Comparison of ENCODE assay signal across 11 mouse cellular contexts in genomic region chr7:27189271-27189931, GRCm38 (mm10). TPM values are rescaled to one million over a fixed set of nuclear protein-coding genes. Genes with fewer than 3 reads are reported as not detected.
DNase-seq lines count a peak whose midpoint lies in the region; ATAC-seq and TF ChIP-seq lines count a peak whose summit lies in the region.
"Had no signal": no experiment of that assay in that cellular context is flagged by ENCODE, and none has a peak within 500 bp of the region (broad histone marks: within the 10 kb centered on the region; RNA-seq: fewer than 3 reads in every experiment).

No protein-coding gene starts in this region.

- H3K36me3 ChIP-seq in intestine, postnatal 0 days (ENCODE audit: control insufficient read depth, insufficient read depth) = peaks cover 84% of the 10 kb centered on the region
- peaks cover 81% of the 10 kb centered on the region for H3K36me3 ChIP-seq in intestine, embryonic 15.5 days
- peaks cover 97% of the 10 kb centered on the region for H3K36me3 ChIP-seq in neural tube, embryonic 13.5 days
- H3K36me3 ChIP-seq in neural tube, embryonic 15.5 days = peaks cover 88% of the 10 kb centered on the region
- H3K36me3 ChIP-seq in stomach, postnatal 0 days (ENCODE audit: control insufficient read depth, insufficient read depth, low read length) = peaks cover 43% of the 10 kb centered on the region

- H3K4me3 ChIP-seq in intestine, postnatal 0 days (ENCODE audit: low read depth, low read length) = no peak overlapping the region
- H3K4me3 ChIP-seq in intestine, embryonic 15.5 days (replicated peaks) = no peak overlapping the region
- H3K4me3 ChIP-seq in neural tube, embryonic 13.5 days = no peak overlapping the region
- no peak overlapping the region for H3K4me3 ChIP-seq in neural tube, embryonic 15.5 days (replicated peaks)
- no peak overlapping the region for H3K4me3 ChIP-seq in stomach, postnatal 0 days (ENCODE audit: low read depth, low read length)
- H3K4me3 ChIP-seq: liver, embryonic 13.5 days had no signal

- no peaks in the 10 kb centered on the region for H3K27me3 ChIP-seq in intestine, postnatal 0 days (replicated peaks; ENCODE audit: control insufficient read depth, insufficient read depth, low read length)
- no peaks in the 10 kb centered on the region for H3K27me3 ChIP-seq in intestine, embryonic 15.5 days (replicated peaks)
- H3K27me3 ChIP-seq in neural tube, embryonic 13.5 days = no peaks in the 10 kb centered on the region
- H3K27me3 ChIP-seq in neural tube, embryonic 15.5 days (replicated peaks) = no peaks in the 10 kb centered on the region
- H3K27me3 ChIP-seq in stomach, postnatal 0 days (ENCODE audit: control insufficient read depth, insufficient read depth, low read length) = no peaks in the 10 kb centered on the region
- H3K27me3 ChIP-seq: liver, embryonic 13.5 days had no signal

- 97% methylated on average over 10 of the region's 10 CpGs for WGBS in intestine, postnatal 0 days
- WGBS in intestine, embryonic 15.5 days = 96% methylated on average over 10 of the region's 10 CpGs
- WGBS in neural tube, embryonic 13.5 days = 89% methylated on average over 10 of the region's 10 CpGs
- 90% methylated on average over 10 of the region's 10 CpGs for WGBS in neural tube, embryonic 15.5 days
- 98% methylated on average over 10 of the region's 10 CpGs for WGBS in stomach, postnatal 0 days

- no peaks in the 10 kb centered on the region for H3K9me3 ChIP-seq in intestine, postnatal 0 days (ENCODE audit: control insufficient read depth)
- H3K9me3 ChIP-seq in intestine, embryonic 15.5 days = no peaks in the 10 kb centered on the region
- H3K9me3 ChIP-seq in neural tube, embryonic 13.5 days = no peaks in the 10 kb centered on the region
- no peaks in the 10 kb centered on the region for H3K9me3 ChIP-seq in neural tube, embryonic 15.5 days (replicated peaks)
- no peaks in the 10 kb centered on the region for H3K9me3 ChIP-seq in stomach, postnatal 0 days (ENCODE audit: control insufficient read depth, low read length)
- H3K9me3 ChIP-seq: liver, embryonic 13.5 days had no signal

- DNase-seq in WW6 (ENCODE audit: low read depth, low spot score) = peak; percentile 42
- DNase-seq in stomach, postnatal 0 days (ENCODE audit: low spot score) = no peak
- no peak for DNase-seq in urinary bladder, postnatal 36 days (ENCODE audit: low spot score in 2 of 2)
- DNase-seq: cerebellum, adult 9-11 months; liver, embryonic 13.5 days; thymus, adult 2 months had no signal

- no peak overlapping the region for H3K4me2 ChIP-seq in intestine, postnatal 0 days (replicated peaks; ENCODE audit: low read depth)
- no peak overlapping the region for H3K4me2 ChIP-seq in intestine, embryonic 15.5 days (replicated peaks)
- H3K4me2 ChIP-seq in neural tube, embryonic 13.5 days = no peak overlapping the region
- no peak overlapping the region for H3K4me2 ChIP-seq in neural tube, embryonic 15.5 days
- no peak overlapping the region for H3K4me2 ChIP-seq in stomach, postnatal 0 days (replicated peaks; ENCODE audit: low read depth)
- H3K4me2 ChIP-seq: liver, embryonic 13.5 days had no signal

- H3K9ac ChIP-seq in intestine, postnatal 0 days (ENCODE audit: low read depth, low read length) = no peak overlapping the region
- H3K9ac ChIP-seq in intestine, embryonic 15.5 days = no peak overlapping the region
- H3K9ac ChIP-seq in neural tube, embryonic 13.5 days = no peak overlapping the region
- H3K9ac ChIP-seq in neural tube, embryonic 15.5 days (replicated peaks) = no peak overlapping the region
- no peak overlapping the region for H3K9ac ChIP-seq in stomach, postnatal 0 days (ENCODE audit: low read length)
- H3K9ac ChIP-seq: liver, embryonic 13.5 days had no signal

- peak; percentile 49 for TF ChIP-seq CTCF in intestine, postnatal 0 days (IDR thresholded peaks at IDR 0.05; ENCODE audit: low read depth)
- peak; percentile 51 for TF ChIP-seq CTCF in stomach, postnatal 0 days (IDR thresholded peaks at IDR 0.05; ENCODE audit: low read depth)

- peak overlapping the region; percentile 11; the same call in 1 of the 2 replicates for H3K27ac ChIP-seq in intestine, postnatal 0 days (ENCODE audit: low read depth, low read length)
- no peak overlapping the region for H3K27ac ChIP-seq in intestine, embryonic 15.5 days
- no peak overlapping the region for H3K27ac ChIP-seq in neural tube, embryonic 13.5 days (replicated peaks)
- no peak overlapping the region for H3K27ac ChIP-seq in neural tube, embryonic 15.5 days (replicated peaks)
- H3K27ac ChIP-seq in stomach, postnatal 0 days (replicated peaks) = no peak overlapping the region
- H3K27ac ChIP-seq: liver, embryonic 13.5 days had no signal

- H3K4me1 ChIP-seq in intestine, postnatal 0 days (replicated peaks; ENCODE audit: control insufficient read depth, insufficient read depth, low read length) = peaks cover under 1% of the 10 kb centered on the region; the same call in 1 of the 2 replicates
- H3K4me1 ChIP-seq in intestine, embryonic 15.5 days (replicated peaks) = peaks cover 7% of the 10 kb centered on the region
- peaks cover 15% of the 10 kb centered on the region for H3K4me1 ChIP-seq in neural tube, embryonic 13.5 days (replicated peaks)
- H3K4me1 ChIP-seq in neural tube, embryonic 15.5 days = peaks cover 20% of the 10 kb centered on the region
- no peaks in the 10 kb centered on the region for H3K4me1 ChIP-seq in stomach, postnatal 0 days (replicated peaks; ENCODE audit: control insufficient read depth, insufficient read depth)

- ATAC-seq in intestine, postnatal 0 days = no peak; the same call in 1 of the 2 replicates
- ATAC-seq in intestine, embryonic 15.5 days = no peak
- ATAC-seq in neural tube, embryonic 13.5 days (ENCODE audit: low read depth) = 0 out of 2 replicates have a peak, but pooled peaks have one; percentile 12
- ATAC-seq in neural tube, embryonic 15.5 days (ENCODE audit: low FRiP score) = no peak
- no peak for ATAC-seq in stomach, postnatal 0 days (ENCODE audit: low FRiP score, low TSS enrichment)

- TF ChIP-seq EP300 in stomach, postnatal 0 days (optimal IDR thresholded peaks at IDR 0.05) = no peak

RNA-seq across cellular contexts. Expression of gene BC024978, which starts 6.2 kb away (rescaled TPM):
- 1.9 and 2.4 TPM in 2 replicates for polyA plus RNA-seq in intestine, postnatal 0 days (2015; fragmentation: Nextera tagmentation; extraction: Ambion mirVana)
- polyA plus RNA-seq in intestine, embryonic 15.5 days (2015; fragmentation: Nextera tagmentation; extraction: Ambion mirVana) = 3.0 and 3.2 TPM in 2 replicates
- polyA plus RNA-seq in neural tube, embryonic 13.5 days (2015; fragmentation: Nextera tagmentation; extraction: Ambion mirVana) = 3.4 and 4.0 TPM in 2 replicates
- polyA plus RNA-seq in neural tube, embryonic 15.5 days (2015; fragmentation: Nextera tagmentation; extraction: Ambion mirVana) = 3.4 TPM in 2 replicates
- 1.7 and 1.8 TPM in 2 replicates for polyA plus RNA-seq in stomach, postnatal 0 days (2015; fragmentation: Nextera tagmentation; extraction: Ambion mirVana)

RNA-seq across cellular contexts. Expression of gene Snrpa, which starts 6.7 kb away (rescaled TPM):
- polyA plus RNA-seq in intestine, postnatal 0 days (2015; fragmentation: Nextera tagmentation; extraction: Ambion mirVana) = 75.4 and 76.4 TPM in 2 replicates
- 223 and 249 TPM in 2 replicates for polyA plus RNA-seq in intestine, embryonic 15.5 days (2015; fragmentation: Nextera tagmentation; extraction: Ambion mirVana)
- 206 and 216 TPM in 2 replicates for polyA plus RNA-seq in neural tube, embryonic 13.5 days (2015; fragmentation: Nextera tagmentation; extraction: Ambion mirVana)
- polyA plus RNA-seq in neural tube, embryonic 15.5 days (2015; fragmentation: Nextera tagmentation; extraction: Ambion mirVana) = 176 and 193 TPM in 2 replicates
- polyA plus RNA-seq in stomach, postnatal 0 days (2015; fragmentation: Nextera tagmentation; extraction: Ambion mirVana) = 82.2 and 82.7 TPM in 2 replicates

RNA-seq across cellular contexts. Expression of gene Mia, which starts 8.4 kb away (rescaled TPM):
- polyA plus RNA-seq in intestine, postnatal 0 days (2015; fragmentation: Nextera tagmentation; extraction: Ambion mirVana) = not detected in 2 replicates
- 6.4 and 9.4 TPM in 2 replicates for polyA plus RNA-seq in intestine, embryonic 15.5 days (2015; fragmentation: Nextera tagmentation; extraction: Ambion mirVana)
- 9.7 and 13.9 TPM in 2 replicates for polyA plus RNA-seq in neural tube, embryonic 13.5 days (2015; fragmentation: Nextera tagmentation; extraction: Ambion mirVana)
- 22.9 and 28.6 TPM in 2 replicates for polyA plus RNA-seq in neural tube, embryonic 15.5 days (2015; fragmentation: Nextera tagmentation; extraction: Ambion mirVana)
- 7.3 and 8.7 TPM in 2 replicates for polyA plus RNA-seq in stomach, postnatal 0 days (2015; fragmentation: Nextera tagmentation; extraction: Ambion mirVana)
- polyA plus RNA-seq: liver, embryonic 13.5 days had no signal

RNA-seq across cellular contexts. Expression of gene Gm21983, which starts 8.5 kb away (rescaled TPM):
- 0.22 TPM in 1 of 2 replicates, not detected in the other for polyA plus RNA-seq in intestine, postnatal 0 days (2015; fragmentation: Nextera tagmentation; extraction: Ambion mirVana)
- polyA plus RNA-seq in intestine, embryonic 15.5 days (2015; fragmentation: Nextera tagmentation; extraction: Ambion mirVana) = not detected in 2 replicates
- 0.35 TPM in 1 of 2 replicates, not detected in the other for polyA plus RNA-seq in neural tube, embryonic 13.5 days (2015; fragmentation: Nextera tagmentation; extraction: Ambion mirVana)
- 0.90 TPM in 1 of 2 replicates, not detected in the other for polyA plus RNA-seq in neural tube, embryonic 15.5 days (2015; fragmentation: Nextera tagmentation; extraction: Ambion mirVana)
- polyA plus RNA-seq in stomach, postnatal 0 days (2015; fragmentation: Nextera tagmentation; extraction: Ambion mirVana) = not detected in 2 replicates
- polyA plus RNA-seq: heart, embryonic 16.5 days; liver, embryonic 13.5 days; thymus, adult 2 months had no signal

RNA-seq across cellular contexts. Expression of gene Rab4b, which starts 10.7 kb away (rescaled TPM):
- polyA plus RNA-seq in intestine, postnatal 0 days (2015; fragmentation: Nextera tagmentation; extraction: Ambion mirVana) = 96.2 and 103 TPM in 2 replicates
- polyA plus RNA-seq in intestine, embryonic 15.5 days (2015; fragmentation: Nextera tagmentation; extraction: Ambion mirVana) = 65.4 and 66.3 TPM in 2 replicates
- 114 and 125 TPM in 2 replicates for polyA plus RNA-seq in neural tube, embryonic 13.5 days (2015; fragmentation: Nextera tagmentation; extraction: Ambion mirVana)
- 105 and 109 TPM in 2 replicates for polyA plus RNA-seq in neural tube, embryonic 15.5 days (2015; fragmentation: Nextera tagmentation; extraction: Ambion mirVana)
- polyA plus RNA-seq in stomach, postnatal 0 days (2015; fragmentation: Nextera tagmentation; extraction: Ambion mirVana) = 70.7 and 72.2 TPM in 2 replicates
